Mouse (Mus musculus) cerebellum, adult 18-20 months (tissue): ENCODE measurements at regions not wholly inside any gene's neighbourhood (a gene's known extent, or its start where the extent isn't known, plus 50 kb on each side); places are given as distances from the start of the nearest gene placed in this dataset.

Source experiments
- DNase-seq, 2 experiments: peaks; one replicate each; pipeline ENCODE4 v3.0.0; 2021

- DNase-seq = no peak
Observed at GRCm38 (mm10) chr10:6053207-6053606, 131.0 kb upstream of the Rgs17 start.

DNA sequence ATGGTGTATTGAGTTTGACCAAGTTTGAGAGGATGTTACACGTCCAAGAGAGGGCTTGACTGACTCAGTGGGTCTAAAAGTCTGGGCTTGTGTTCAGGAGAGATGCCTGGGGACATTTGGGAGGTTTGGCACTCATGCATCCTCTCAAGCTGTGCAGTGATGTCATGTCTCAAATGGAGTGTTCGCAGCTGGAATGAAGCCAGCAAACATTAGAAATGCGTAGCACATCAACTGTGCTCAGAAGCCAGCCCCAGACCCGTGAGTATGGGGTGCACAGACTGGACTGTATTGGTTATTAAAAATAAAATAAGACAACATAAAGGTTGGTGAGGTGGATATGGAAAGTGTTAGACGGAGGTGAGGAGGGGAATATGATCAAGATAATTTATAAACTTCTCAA is 121.2 kb upstream of the Rgs17 start:
- no peak for DNase-seq

DNA sequence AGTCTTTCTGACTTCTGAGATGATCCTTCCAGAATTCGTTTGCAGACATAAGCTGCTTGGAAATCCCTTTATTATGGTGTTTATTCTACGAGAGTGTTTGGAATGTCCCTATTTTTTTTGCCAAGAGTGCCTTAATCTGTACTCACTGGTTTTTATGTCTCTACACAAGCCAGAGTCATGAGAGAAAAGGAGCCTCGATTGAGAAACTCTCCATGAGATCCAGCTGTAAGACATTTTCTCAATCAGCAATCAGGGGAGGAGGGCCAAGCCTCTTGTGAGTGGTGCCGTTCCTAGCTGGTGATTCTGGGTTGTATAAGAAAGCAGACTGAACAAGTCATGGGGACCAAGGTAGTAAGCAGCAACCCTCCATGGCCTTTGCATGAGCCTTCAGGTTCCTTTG is 117.6 kb upstream of the Rgs17 start:
- DNase-seq = no peak

DNA sequence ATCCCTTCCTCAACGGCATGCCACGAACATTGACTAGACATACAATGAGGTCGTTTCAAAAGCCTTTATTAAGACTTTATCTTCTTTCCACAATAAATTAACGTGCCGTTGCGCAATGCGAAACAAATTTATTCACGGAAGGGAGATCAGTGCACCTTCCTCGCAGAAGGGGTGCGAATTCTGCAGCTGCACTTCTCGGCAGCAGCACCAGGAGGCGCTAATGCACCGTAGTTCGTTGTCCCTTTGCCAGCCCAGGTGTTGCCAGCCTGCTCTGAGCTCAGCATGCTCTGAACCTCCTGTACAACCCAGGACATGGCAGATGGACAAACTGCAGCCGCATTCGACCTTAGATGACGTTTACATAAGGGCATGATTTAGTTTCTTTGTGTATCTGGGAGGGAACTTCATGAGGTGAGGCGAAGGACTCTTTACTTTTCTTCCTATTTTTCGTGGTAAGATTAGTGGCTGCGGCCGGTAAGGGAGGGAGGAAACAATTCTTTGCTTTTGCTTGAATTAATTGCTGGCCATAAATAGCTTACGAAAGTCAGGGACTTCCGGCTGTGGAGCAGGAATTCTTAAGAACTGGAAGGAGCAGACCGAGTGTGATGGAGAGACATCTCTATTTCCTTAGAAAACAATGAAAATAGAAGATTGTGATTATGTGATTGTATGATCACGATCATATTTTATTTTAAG is 113.7 kb upstream of the Rgs17 start:
- peak; percentile 77 to 88 for DNase-seq

DNA sequence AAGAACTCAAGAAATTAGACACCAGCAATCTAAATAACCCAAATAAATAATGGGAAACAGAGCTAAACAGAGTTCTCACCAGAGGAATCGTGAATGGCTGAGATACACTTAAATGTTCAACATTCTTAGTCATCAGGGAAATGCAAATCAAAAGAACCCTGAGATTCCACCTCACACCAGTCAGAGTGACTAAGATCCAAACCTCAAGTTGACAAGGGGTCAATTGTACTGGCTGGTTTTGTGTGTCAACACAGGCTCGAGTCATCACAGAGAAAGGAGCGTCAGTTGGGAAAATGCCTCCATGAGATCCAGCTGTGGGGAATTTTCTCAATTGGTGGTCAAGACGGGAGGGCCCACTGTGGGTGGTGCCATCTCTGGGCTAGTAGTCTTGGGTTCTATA is 110.3 kb upstream of the Rgs17 start:
- no peak for DNase-seq

GRCm38 (mm10) chr10:6027551-6027950 is 105.4 kb upstream of the Rgs17 start:
- DNase-seq = no peak

- no peak for DNase-seq
Observed at GRCm38 (mm10) chr10:6026317-6026716, 104.1 kb upstream of the Rgs17 start.

- DNase-seq = no peak
Observed at GRCm38 (mm10) chr10:6022609-6023283, 100.5 kb upstream of the Rgs17 start.

- DNase-seq = no peak
Observed at GRCm38 (mm10) chr10:6020944-6021684, 98.9 kb upstream of the Rgs17 start.

- no peak for DNase-seq
Observed at GRCm38 (mm10) chr10:6013743-6014142, 91.5 kb upstream of the Rgs17 start.

- no peak for DNase-seq
Observed at GRCm38 (mm10) chr10:6011541-6011940, 89.3 kb upstream of the Rgs17 start.

GRCm38 (mm10) chr10:6011029-6011428 is 88.8 kb upstream of the Rgs17 start:
- no peak for DNase-seq

GRCm38 (mm10) chr10:6007238-6007972 is 85.2 kb upstream of the Rgs17 start:
- DNase-seq = no peak

GRCm38 (mm10) chr10:5981433-5981832 is 59.2 kb upstream of the Rgs17 start:
- no peak for DNase-seq

DNA sequence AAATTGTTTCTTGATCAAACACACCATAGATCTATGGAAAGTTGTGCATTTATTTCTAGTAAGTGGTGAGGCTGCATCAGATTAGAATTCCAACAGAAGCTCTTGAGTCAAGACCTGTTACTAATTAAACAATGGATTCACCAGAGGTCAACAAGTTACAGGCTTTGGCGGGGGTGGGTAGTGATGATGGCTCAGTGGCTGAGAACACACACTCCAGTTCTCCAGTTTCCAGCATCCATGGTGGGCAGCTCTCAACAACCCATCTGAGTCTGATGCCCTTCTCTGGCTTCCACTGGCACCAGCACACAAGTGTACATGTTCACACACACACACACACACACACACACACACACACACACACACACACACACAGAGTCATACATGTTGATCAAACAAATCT is 56.3 kb upstream of the Rgs17 start:
- DNase-seq = no peak
